Mouse (Mus musculus) ES-E14 (cell line): ENCODE results near the gene Sac3d1. TPM values are rescaled to one million over a fixed set of nuclear protein-coding genes. Genes with fewer than 3 reads are reported as not detected.

Source experiments
- DNase-seq: peaks from one replicate; pipeline ENCODE4 v3.0.0-alpha.2; 2013; ENCODE audit warnings: low read depth, low spot score
- H3K27ac ChIP-seq: 2 replicates; pipeline ENCODE4 v1.5.1; 2012; ENCODE audit warnings: low read depth, mild to moderate bottlenecking, low read length, moderate library complexity, mixed read lengths; ENCODE audit not compliant: poor library complexity, insufficient read depth, severe bottlenecking
- H3K36me3 ChIP-seq: 2 replicates; pipeline ENCODE4 v1.6.1; 2012; ENCODE audit warnings: mild to moderate bottlenecking, low read length, moderate library complexity, mixed read lengths; ENCODE audit not compliant: control insufficient read depth, poor library complexity, insufficient read depth, severe bottlenecking
- H3K4me1 ChIP-seq, 2 experiments: fragments of 150-350 bp in 1 of 2; sonication (generic) in 1 of 2; 2 replicates each; pipeline ENCODE4 v1.6.1; 2012; ENCODE audit warnings: low read length in 2 of 2, mild to moderate bottlenecking in 1 of 2, mixed read lengths in 1 of 2; ENCODE audit not compliant: control insufficient read depth in 2 of 2, insufficient read depth in 2 of 2, poor library complexity in 1 of 2
- H3K4me3 ChIP-seq, 2 experiments: fragments of 150-350 bp in 1 of 2; sonication (generic) in 1 of 2; 2 replicates each; pipeline ENCODE4 v1.5.1; 2012; ENCODE audit warnings: low read length in 2 of 2, low read depth in 1 of 2, mild to moderate bottlenecking in 1 of 2, mixed read lengths in 1 of 2; ENCODE audit not compliant: insufficient read depth in 1 of 2, poor library complexity in 1 of 2, severe bottlenecking in 1 of 2
- H3K9ac ChIP-seq: 2 replicates; pipeline ENCODE4 v1.6.1; 2012; ENCODE audit warnings: low read depth, mild to moderate bottlenecking, low read length, mixed read lengths; ENCODE audit not compliant: poor library complexity, insufficient read depth, severe bottlenecking
- H3K9me3 ChIP-seq: fragments of 150-350 bp; sonication (generic); 2 replicates; pipeline ENCODE4 v1.6.1; 2012; ENCODE audit warnings: low read depth, mild to moderate bottlenecking, low read length; ENCODE audit not compliant: control insufficient read depth, insufficient read depth
- CHD2 ChIP-seq: IDR thresholded peaks from 2 replicates; pipeline ENCODE4 v1.6.1; 2014; ENCODE audit warnings: mild to moderate bottlenecking, low read depth, low read length, inconsistent platforms
- HCFC1 ChIP-seq: IDR thresholded peaks from 2 replicates; pipeline ENCODE4 v1.6.1; 2012; ENCODE audit warnings: low read length, inconsistent platforms, borderline replicate concordance; ENCODE audit not compliant: insufficient read depth
- MAFK ChIP-seq: IDR thresholded peaks from 2 replicates; pipeline ENCODE4 v1.6.1; 2014; ENCODE audit warnings: mild to moderate bottlenecking, low read depth, low read length, inconsistent platforms; ENCODE audit not compliant: insufficient read depth
- ZC3H11A ChIP-seq: IDR thresholded peaks from 2 replicates; pipeline ENCODE4 v1.6.1; 2012; ENCODE audit warnings: low read depth, mild to moderate bottlenecking, inconsistent platforms, low read length, borderline replicate concordance
- ZNF384 ChIP-seq: IDR thresholded peaks from 2 replicates; pipeline ENCODE4 v1.6.1; 2012; ENCODE audit warnings: low read depth, low read length, inconsistent platforms
- in situ Hi-C, 2 experiments: fragments of 600-800 bp; cut with MboI; formaldehyde crosslinking; loops; one replicate each; pipeline ENCODE4 v1.15.1; 2025; ENCODE audit warnings: low sequenced_read_pairs in 2 of 2, inconsistent platforms in 1 of 2; ENCODE audit not compliant: unreplicated experiment in 2 of 2
- total RNA-seq: library from RNA; depleted of rRNA; stranded (reverse); fragments of 300-350 nt; gene quantifications from 2 replicates; pipeline ENCODE4 v1.2.3, GENCODE M21; 2012; rRNA removed

Gene Sac3d1
- 25.2 and 28.2 TPM in 2 replicates for total RNA-seq

GRCm38 (mm10) chr19:6117986-6118676 is at the start of gene Sac3d1:
Gene Sac3d1, minus strand, starts transcription at chr19:6118650.
- Histone ChIP-seq H3K4me3 (peak within 1 kb of the TSS; percentile 86 to 96), H3K9me3 (no peaks in the 10 kb centered on the region), H3K27ac (peak within 1 kb of the TSS; percentile 75), H3K36me3 (peaks cover 18% of the 10 kb centered on the region), H3K4me1 (peaks cover 2 to 17% of the 10 kb centered on the region in 2 experiments; a peak in 1 of 4 replicates), H3K9ac (peak within 1 kb of the TSS; percentile 92)
- in situ Hi-C loops, result no loop called here
- TF ChIP-seq MAFK, result no peak
- no peak for TF ChIP-seq ZNF384
- peak; percentile 84 for TF ChIP-seq HCFC1
- 0 out of 2 replicates have a peak, but pooled peaks have one; percentile 0 for TF ChIP-seq CHD2
- no peak for TF ChIP-seq ZC3H11A
- DNase-seq, result peak; percentile 92

- in situ Hi-C loops, result no loop called here
- no peak overlapping the region for H3K9ac ChIP-seq
- H3K4me1 ChIP-seq, result no peaks in the 10 kb centered on the region; a peak in 1 of 4 replicates
- TF ChIP-seq ZNF384, result no peak
- no peak for TF ChIP-seq ZC3H11A
- no peak for TF ChIP-seq MAFK
- TF ChIP-seq CHD2, result no peak
- TF ChIP-seq HCFC1, result no peak
- DNase-seq, result peak; percentile 17
- no peak overlapping the region for H3K27ac ChIP-seq
- no peaks in the 10 kb centered on the region for H3K9me3 ChIP-seq
- H3K4me3 ChIP-seq, result no peak overlapping the region
- no peaks in the 10 kb centered on the region for H3K36me3 ChIP-seq
Observed at GRCm38 (mm10) chr19:6166750-6167149, 48.3 kb upstream of the Sac3d1 start.

GRCm38 (mm10) chr19:6163872-6164547 is 45.6 kb upstream of the Sac3d1 start:
- Histone ChIP-seq H3K9ac (no peak overlapping the region), H3K4me1 (no peaks in the 10 kb centered on the region; a peak in 1 of 4 replicates), H3K9me3 (no peaks in the 10 kb centered on the region), H3K27ac (no peak overlapping the region), H3K36me3 (no peaks in the 10 kb centered on the region), H3K4me3 (no peak overlapping the region)
- no peak for DNase-seq
- TF ChIP-seq ZC3H11A (no peak), HCFC1 (no peak), CHD2 (no peak), ZNF384 (no peak), MAFK (no peak)
- in situ Hi-C loops, result no loop called here

- no peak for TF ChIP-seq MAFK
- TF ChIP-seq CHD2, result no peak
- TF ChIP-seq ZNF384, result no peak
- no peak for TF ChIP-seq HCFC1
- TF ChIP-seq ZC3H11A, result no peak
- H3K9me3 ChIP-seq, result no peaks in the 10 kb centered on the region
- no peak overlapping the region for H3K4me3 ChIP-seq
- in situ Hi-C loops, result no loop called here
- H3K36me3 ChIP-seq, result no peaks in the 10 kb centered on the region
- no peaks in the 10 kb centered on the region for H3K4me1 ChIP-seq
- no peak overlapping the region for H3K27ac ChIP-seq
- no peak overlapping the region for H3K9ac ChIP-seq
- no peak for DNase-seq
Observed at GRCm38 (mm10) chr19:6157220-6157619, 38.8 kb upstream of the Sac3d1 start.
